Mouse (Mus musculus) heart, embryonic 11.5 days (tissue): ENCODE measurements around the gene Galnt2. TPM values are rescaled to one million over a fixed set of nuclear protein-coding genes. Genes with fewer than 3 reads are reported as not detected.

Experiments used
- ATAC-seq: fragments of 200-750 bp; cut with Nextera tagmentation; replicated peaks from 2 replicates; pipeline ENCODE4 v1.8.0; 2017; ENCODE audit warnings: moderate library complexity; ENCODE audit not compliant: insufficient number of reproducible peaks, low FRiP score, low TSS enrichment
- H3K27ac ChIP-seq: fragments of 300-500 bp; sonication (generic); 2 replicates; pipeline ENCODE4 v1.5.1; 2014; ENCODE audit warnings: mild to moderate bottlenecking, low read depth, low read length
- H3K27me3 ChIP-seq: fragments of 300-500 bp; sonication (generic); 2 replicates; pipeline ENCODE4 v1.6.1; 2014; ENCODE audit warnings: mild to moderate bottlenecking, low read length, mixed read lengths; ENCODE audit not compliant: control insufficient read depth, insufficient read depth
- H3K36me3 ChIP-seq: fragments of 300-500 bp; sonication (generic); 2 replicates; pipeline ENCODE4 v1.6.1; 2014; ENCODE audit warnings: mild to moderate bottlenecking, low read length, moderate library complexity, mixed read lengths; ENCODE audit not compliant: control insufficient read depth, insufficient read depth
- H3K4me1 ChIP-seq: fragments of 300-500 bp; sonication (generic); 2 replicates; pipeline ENCODE4 v1.6.1; 2014; ENCODE audit warnings: low read length; ENCODE audit not compliant: control insufficient read depth, insufficient read depth
- H3K4me2 ChIP-seq: fragments of 300-500 bp; sonication (generic); 2 replicates; pipeline ENCODE4 v1.6.1; 2014; ENCODE audit warnings: mild to moderate bottlenecking, moderate library complexity
- H3K4me3 ChIP-seq: fragments of 300-500 bp; sonication (generic); 2 replicates; pipeline ENCODE4 v1.5.1; 2014; ENCODE audit warnings: low read depth, low read length
- H3K9ac ChIP-seq: fragments of 300-500 bp; sonication (generic); 2 replicates; pipeline ENCODE4 v1.6.1; 2014; ENCODE audit warnings: mild to moderate bottlenecking, low read depth, low read length, moderate library complexity
- H3K9me3 ChIP-seq: fragments of 300-500 bp; sonication (generic); replicated peaks from 2 replicates; pipeline ENCODE4 v1.6.1; 2016; ENCODE audit warnings: low read length; ENCODE audit not compliant: control insufficient read depth
- WGBS: fragments of 180-500 bp; shearing (Covaris S2); extraction: QIAGEN DNeasy Blood & Tissue Kit; methylation state at CpG from one replicate; pipeline ENCODE4 v1.1.7; 2014; ENCODE audit not compliant: insufficient replicate concordance; 5-methylcytosine and 5-hydroxymethylcytosine counted together
- polyA plus RNA-seq: library from polyadenylated mRNA; unstranded; fragments of >200 nt; fragmentation: Nextera tagmentation; extraction: Ambion mirVana; gene quantifications from 2 replicates; pipeline ENCODE4 v1.2.1, GENCODE M21; 2014

Gene Galnt2
- polyA plus RNA-seq, 1 experiment from 2014 or later, result 63.2 TPM

- H3K4me3 ChIP-seq, result no peak overlapping the region
- H3K9me3 ChIP-seq, result no peaks in the 10 kb centered on the region
- H3K36me3 ChIP-seq, result no peaks in the 10 kb centered on the region
- H3K27me3 ChIP-seq, result no peaks in the 10 kb centered on the region
- 0 out of 2 replicates have a peak, but pooled peaks cover 2% of the 10 kb centered on the region for H3K4me1 ChIP-seq
- no peak overlapping the region for H3K4me2 ChIP-seq
- no peak overlapping the region for H3K27ac ChIP-seq
- 88% methylated on average over 23 of the region's 23 CpGs for WGBS
- no peak overlapping the region for H3K9ac ChIP-seq
- ATAC-seq, result no peak
Observed at GRCm38 (mm10) chr8:124371410-124372123, 140.4 kb downstream of the Galnt2 start.

GRCm38 (mm10) chr8:124373753-124374152, 142.6 kb downstream of the Galnt2 start:
- Histone ChIP-seq H3K9ac (no peak overlapping the region), H3K27ac (no peak overlapping the region), H3K27me3 (no peaks in the 10 kb centered on the region), H3K9me3 (no peaks in the 10 kb centered on the region), H3K36me3 (no peaks in the 10 kb centered on the region), H3K4me1 (0 out of 2 replicates have a peak, but pooled peaks cover 2% of the 10 kb centered on the region), H3K4me3 (no peak overlapping the region), H3K4me2 (no peak overlapping the region)
- 85% methylated on average over 5 of the region's 5 CpGs for WGBS
- ATAC-seq, result no peak

GRCm38 (mm10) chr8:124375168-124375567, 144.0 kb downstream of the Galnt2 start:
- WGBS, result 69% methylated on average over 6 of the region's 6 CpGs
- H3K4me2 ChIP-seq, result no peak overlapping the region
- no peak overlapping the region for H3K27ac ChIP-seq
- no peak overlapping the region for H3K9ac ChIP-seq
- no peak for ATAC-seq
- H3K4me3 ChIP-seq, result no peak overlapping the region
- no peaks in the 10 kb centered on the region for H3K27me3 ChIP-seq
- 0 out of 2 replicates have a peak, but pooled peaks cover 2% of the 10 kb centered on the region for H3K4me1 ChIP-seq
- H3K36me3 ChIP-seq, result no peaks in the 10 kb centered on the region
- no peaks in the 10 kb centered on the region for H3K9me3 ChIP-seq

- Histone ChIP-seq H3K27ac (no peak overlapping the region), H3K9ac (no peak overlapping the region)
Observed at GRCm38 (mm10) chr8:124375727-124376126, 144.5 kb downstream of the Galnt2 start.

DNA sequence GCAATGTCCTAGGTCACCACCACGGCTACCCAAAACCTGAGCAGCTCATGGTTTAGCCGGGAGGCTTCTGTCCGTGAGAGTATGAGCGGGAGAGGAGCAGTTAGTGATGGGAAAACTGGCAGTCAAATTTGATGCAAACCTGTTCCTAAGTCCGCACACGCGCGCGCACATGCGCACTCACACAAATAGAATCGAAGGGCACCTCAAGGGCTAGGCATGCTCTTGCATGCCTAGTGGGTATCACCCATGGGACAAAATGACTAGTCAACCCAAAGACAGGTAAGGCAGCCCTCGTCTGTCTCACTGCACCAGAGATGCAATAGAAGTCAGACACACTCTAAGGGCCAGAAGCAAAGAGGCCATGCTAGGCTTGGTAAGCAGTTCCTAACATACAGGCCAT, 145.2 kb downstream of the Galnt2 start:
- no peak overlapping the region for H3K4me3 ChIP-seq
- H3K9me3 ChIP-seq, result no peaks in the 10 kb centered on the region
- ATAC-seq, result no peak
- H3K27ac ChIP-seq, result no peak overlapping the region
- no peaks in the 10 kb centered on the region for H3K36me3 ChIP-seq
- WGBS, result 89% methylated on average over 12 of the region's 12 CpGs
- H3K4me1 ChIP-seq, result 0 out of 2 replicates have a peak, but pooled peaks cover 2% of the 10 kb centered on the region
- H3K9ac ChIP-seq, result no peak overlapping the region
- H3K27me3 ChIP-seq, result no peaks in the 10 kb centered on the region
- no peak overlapping the region for H3K4me2 ChIP-seq

More at GRCm38 (mm10) chr8:124375727-124376126, 144.5 kb downstream of the Galnt2 start:
- no peak for ATAC-seq
- Histone ChIP-seq H3K4me2 (no peak overlapping the region), H3K27me3 (no peaks in the 10 kb centered on the region), H3K4me1 (0 out of 2 replicates have a peak, but pooled peaks cover 2% of the 10 kb centered on the region), H3K9me3 (no peaks in the 10 kb centered on the region), H3K4me3 (no peak overlapping the region), H3K36me3 (no peaks in the 10 kb centered on the region)
- 87% methylated on average over 9 of the region's 9 CpGs for WGBS

DNA sequence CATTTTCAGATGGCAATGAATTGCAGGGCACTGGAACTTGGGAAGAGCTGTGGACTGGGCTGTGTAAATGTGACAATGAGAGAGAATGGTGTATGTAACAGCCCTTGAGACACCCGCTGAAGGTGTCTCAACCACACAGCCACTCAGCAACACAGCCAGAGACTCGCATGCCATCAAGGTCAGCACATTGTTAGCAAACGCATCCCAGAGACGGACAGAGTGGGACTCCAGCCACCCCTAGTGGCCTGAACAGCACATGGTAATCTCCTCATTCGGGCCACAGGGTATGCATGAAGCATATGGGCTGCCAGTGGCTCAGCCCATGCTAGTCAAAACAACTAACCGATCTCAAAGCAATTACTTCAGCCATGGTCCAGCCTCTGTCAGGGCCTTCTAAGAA, 148.1 kb downstream of the Galnt2 start:
- Histone ChIP-seq H3K4me3 (no peak overlapping the region), H3K9me3 (no peaks in the 10 kb centered on the region), H3K27ac (no peak overlapping the region), H3K4me1 (0 out of 2 replicates have a peak, but pooled peaks cover 2% of the 10 kb centered on the region), H3K9ac (no peak overlapping the region), H3K4me2 (no peak overlapping the region), H3K36me3 (no peaks in the 10 kb centered on the region), H3K27me3 (no peaks in the 10 kb centered on the region)
- 65% methylated on average over 6 of the region's 6 CpGs for WGBS
- ATAC-seq, result no peak

- ATAC-seq, result no peak
- Histone ChIP-seq H3K9ac (no peak overlapping the region), H3K36me3 (no peaks in the 10 kb centered on the region), H3K4me1 (no peaks in the 10 kb centered on the region), H3K27ac (no peak overlapping the region), H3K4me2 (no peak overlapping the region), H3K9me3 (no peaks in the 10 kb centered on the region), H3K27me3 (no peaks in the 10 kb centered on the region), H3K4me3 (no peak overlapping the region)
- WGBS, result 62% methylated on average over 10 of the region's 10 CpGs
Observed at GRCm38 (mm10) chr8:124382235-124382634, 151.0 kb downstream of the Galnt2 start.

- no peaks in the 10 kb centered on the region for H3K36me3 ChIP-seq
- no peaks in the 10 kb centered on the region for H3K9me3 ChIP-seq
- no peak overlapping the region for H3K4me3 ChIP-seq
- H3K27ac ChIP-seq, result no peak overlapping the region
- H3K4me2 ChIP-seq, result no peak overlapping the region
- H3K4me1 ChIP-seq, result no peaks in the 10 kb centered on the region
- ATAC-seq, result no peak
- WGBS, result 81% methylated on average over 19 of the region's 19 CpGs
- H3K27me3 ChIP-seq, result no peaks in the 10 kb centered on the region
- H3K9ac ChIP-seq, result no peak overlapping the region
Observed at GRCm38 (mm10) chr8:124384336-124384735, 153.1 kb downstream of the Galnt2 start.
